ENCODE assay signal across 8 mouse cellular contexts in genomic region chr19:38263829-38264504, GRCm38 (mm10). TPM values are rescaled to one million over a fixed set of nuclear protein-coding genes. Genes with fewer than 3 reads are reported as not detected.
DNase-seq lines count a peak whose midpoint lies in the region; ATAC-seq lines count a peak whose summit lies in the region.

No protein-coding gene starts in this region.

- WGBS in embryonic facial prominence, embryonic 13.5 days = 17% methylated on average over 14 of the region's 14 CpGs
- 20% methylated on average over 14 of the region's 14 CpGs for WGBS in heart, embryonic 16.5 days

- ATAC-seq in embryonic facial prominence, embryonic 13.5 days (ENCODE audit: insufficient number of reproducible peaks, insufficient read depth, low FRiP score, low TSS enrichment, low read depth) = no peak
- ATAC-seq in heart, embryonic 16.5 days (replicated peaks; ENCODE audit: extremely low read depth, insufficient read depth, low FRiP score) = no peak

- H3K9ac ChIP-seq in embryonic facial prominence, embryonic 13.5 days = no peak overlapping the region
- 0 out of 2 replicates have a peak overlapping the region, but pooled peaks have one; percentile 26 for H3K9ac ChIP-seq in heart, embryonic 16.5 days (ENCODE audit: low read length)

- H3K4me3 ChIP-seq in embryonic facial prominence, embryonic 13.5 days = peak overlapping the region; percentile 11; the same call in 1 of the 2 replicates
- H3K4me3 ChIP-seq in heart, embryonic 16.5 days (ENCODE audit: low read length) = peak overlapping the region; percentile 19; the same call in 1 of the 2 replicates

- H3K9me3 ChIP-seq in embryonic facial prominence, embryonic 13.5 days = no peaks in the 10 kb centered on the region
- H3K9me3 ChIP-seq in heart, embryonic 16.5 days (replicated peaks; ENCODE audit: control insufficient read depth, low read length) = no peaks in the 10 kb centered on the region

- peak; percentile 18 to 51 for DNase-seq in adrenal gland, adult (ENCODE audit: inconsistent age in 2 of 2, low spot score in 1 of 2)
- no peak for DNase-seq in adrenal gland, postnatal 4 days (ENCODE audit: low spot score in 2 of 2)
- DNase-seq in adrenal gland, postnatal 14 days = peak; percentile 43
- DNase-seq in layer of hippocampus, postnatal 25 days (ENCODE audit: extremely low spot score in 1 of 2, low spot score in 1 of 2) = peak; percentile 59 to 60
- peak; percentile 19 for DNase-seq in neural tube, embryonic 10.5 days (ENCODE audit: extremely low spot score, low spot score)
- DNase-seq in thymus, postnatal 25 days = no peak

- no peaks in the 10 kb centered on the region for H3K36me3 ChIP-seq in embryonic facial prominence, embryonic 13.5 days
- no peaks in the 10 kb centered on the region for H3K36me3 ChIP-seq in heart, embryonic 16.5 days (ENCODE audit: control insufficient read depth, insufficient read depth)

- peaks cover 8% of the 10 kb centered on the region; the same call in 1 of the 2 replicates for H3K27me3 ChIP-seq in embryonic facial prominence, embryonic 13.5 days
- no peaks in the 10 kb centered on the region; the same call in 1 of the 2 replicates for H3K27me3 ChIP-seq in heart, embryonic 16.5 days (ENCODE audit: control insufficient read depth, insufficient read depth, low read length)

- peaks cover 14% of the 10 kb centered on the region for H3K4me1 ChIP-seq in embryonic facial prominence, embryonic 13.5 days
- 0 out of 2 replicates have a peak, but pooled peaks cover 2% of the 10 kb centered on the region for H3K4me1 ChIP-seq in heart, embryonic 16.5 days (ENCODE audit: control insufficient read depth, insufficient read depth, low read length)

- H3K4me2 ChIP-seq in embryonic facial prominence, embryonic 13.5 days = peak overlapping the region; percentile 53
- H3K4me2 ChIP-seq in heart, embryonic 16.5 days (ENCODE audit: low read depth, low read length) = peak overlapping the region; percentile 49

- no peak overlapping the region for H3K27ac ChIP-seq in embryonic facial prominence, embryonic 13.5 days
- H3K27ac ChIP-seq in heart, embryonic 16.5 days (ENCODE audit: low read length) = no peak overlapping the region

RNA-seq across cellular contexts. Expression of gene Lgi1, which starts 0.4 kb away (rescaled TPM):
- total RNA-seq in adrenal gland, postnatal 4 days (2021) = 1 to 10 TPM; 4.6 to 5.3 TPM
- 2.6 and 3.5 TPM in 2 replicates for total RNA-seq in adrenal gland, postnatal 14 days (2021)
- 0.77 and 1.7 TPM in 2 replicates for polyA plus RNA-seq in embryonic facial prominence, embryonic 13.5 days (2015; fragmentation: Nextera tagmentation; extraction: Ambion mirVana)
- 0.17 and 0.25 TPM in 2 replicates for polyA plus RNA-seq in heart, embryonic 16.5 days (2015; fragmentation: Nextera tagmentation; extraction: Ambion mirVana)
- total RNA-seq in layer of hippocampus, postnatal 25 days (2021) = 100 to 1,000 TPM; 181 to 207 TPM

RNA-seq across cellular contexts. Expression of gene Fra10ac1, which starts 40.0 kb away (rescaled TPM):
- total RNA-seq in adrenal gland, postnatal 4 days (2021) = 10 to 100 TPM; 16.6 to 19.3 TPM
- 18.9 and 23.2 TPM in 2 replicates for total RNA-seq in adrenal gland, postnatal 14 days (2021)
- 46.0 and 48.0 TPM in 2 replicates for polyA plus RNA-seq in embryonic facial prominence, embryonic 13.5 days (2015; fragmentation: Nextera tagmentation; extraction: Ambion mirVana)
- polyA plus RNA-seq in heart, embryonic 16.5 days (2015; fragmentation: Nextera tagmentation; extraction: Ambion mirVana) = 26.3 and 29.2 TPM in 2 replicates
- 10 to 100 TPM; 16.3 to 22.6 TPM for total RNA-seq in layer of hippocampus, postnatal 25 days (2021)

Comparison
In these comparisons a context has a peak if more than half of its experiments do, and no peak if none do; other contexts are left out.
1. DNase-seq: peak in adrenal gland, adult (2 of 2), adrenal gland, postnatal 14 days (single experiment), layer of hippocampus, postnatal 25 days (2 of 2) and neural tube, embryonic 10.5 days (single experiment); none in adrenal gland, postnatal 4 days (0 of 2) and thymus, postnatal 25 days (single experiment).
2. RNA of gene Lgi1, which starts 0.4 kb away (total RNA-seq): 181 to 207 TPM in layer of hippocampus, postnatal 25 days; 4.6 to 5.3 TPM in adrenal gland, postnatal 4 days and 2.6 to 3.5 TPM in adrenal gland, postnatal 14 days; every median in the first group is over 10 times any median in the second.